Mouse (Mus musculus): Measurements from ENCODE around the gene Krt9.

The Krt9 gene

GRCm38 (mm10) chr11:100192992-100193391, at the start of gene Krt9:
Krt9 (minus strand) TSS chr11:100193246.
- DNase-seq (ENCODE audit: low read depth) = no peak

DNA sequence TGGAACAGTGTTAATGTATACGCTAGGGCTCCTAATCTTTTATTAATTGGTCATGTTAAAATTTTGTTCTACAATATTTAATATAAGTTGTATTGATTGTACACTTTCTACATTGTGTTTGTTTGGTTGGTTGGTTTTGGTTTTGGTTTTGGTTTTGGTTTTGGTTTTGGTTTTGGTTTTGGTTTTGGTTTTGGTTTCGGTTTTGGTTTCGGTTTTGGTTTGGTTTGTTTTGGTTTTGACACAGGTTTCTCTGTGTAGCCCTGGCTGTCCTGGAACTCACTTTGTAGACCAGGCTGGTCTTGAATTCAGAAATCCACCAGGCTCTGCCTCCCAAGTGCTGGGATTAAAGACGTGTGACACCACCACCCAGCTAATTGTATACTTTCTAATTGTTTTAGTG, 47.2 kb upstream of the Krt9 start:
- DNase-seq (ENCODE audit: low read depth) = peak; percentile 19

DNA sequence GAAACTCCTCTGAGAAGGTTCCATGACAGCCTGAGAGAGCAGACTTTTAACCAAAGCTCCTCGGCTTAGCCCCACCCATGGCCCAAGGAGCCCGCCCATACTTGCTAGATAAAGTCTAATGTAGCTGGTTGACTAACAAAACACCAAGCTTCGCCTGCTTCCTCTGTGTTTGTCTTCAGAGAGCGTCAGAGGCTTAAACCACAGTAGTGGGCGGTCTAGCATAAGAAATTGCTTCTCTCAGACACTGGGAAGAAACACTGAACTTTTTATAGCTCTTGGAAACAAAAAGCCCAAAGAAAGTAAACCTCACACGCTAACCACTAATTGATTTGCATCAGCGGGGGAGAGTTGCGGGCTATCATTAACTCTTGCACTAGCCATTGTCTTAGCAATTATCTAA, 28.7 kb upstream of the Krt9 start:
- no peak for DNase-seq (ENCODE audit: low read depth)

- no peak for DNase-seq (ENCODE audit: low read depth)
Measured at GRCm38 (mm10) chr11:100219304-100219703, 26.3 kb upstream of the Krt9 start.

- no peak for DNase-seq (ENCODE audit: low read depth)
Measured at GRCm38 (mm10) chr11:100208542-100208941, 15.5 kb upstream of the Krt9 start.

DNA sequence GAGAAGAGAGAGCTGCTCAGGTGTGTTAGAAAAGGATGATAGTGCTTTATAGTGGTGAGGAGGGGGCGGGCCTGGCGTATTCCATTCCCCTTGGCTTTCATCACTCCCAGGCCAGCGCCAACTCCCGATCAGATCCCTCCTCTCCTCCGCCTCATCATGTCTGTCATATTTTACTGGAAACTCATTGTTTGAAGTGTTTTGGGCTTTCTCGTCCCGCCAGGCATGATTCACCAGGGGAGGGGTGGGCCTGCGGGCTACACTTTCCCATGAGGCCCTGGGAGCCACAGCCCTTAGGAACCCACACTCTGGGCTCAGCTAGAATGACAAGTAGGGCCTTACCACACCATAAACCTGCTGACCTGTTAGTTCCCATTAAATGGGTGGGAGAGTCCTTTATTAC, 14.5 kb upstream of the Krt9 start, which contains the start of gene Krt14:
Gene Krt14, minus strand, starts transcription at position 51 of the 400 bp plus-strand sequence.
- DNase-seq (ENCODE audit: low read depth) = no peak

- no peak for DNase-seq (ENCODE audit: low read depth)
Measured at GRCm38 (mm10) chr11:100203448-100203847, 10.4 kb upstream of the Krt9 start.

DNA sequence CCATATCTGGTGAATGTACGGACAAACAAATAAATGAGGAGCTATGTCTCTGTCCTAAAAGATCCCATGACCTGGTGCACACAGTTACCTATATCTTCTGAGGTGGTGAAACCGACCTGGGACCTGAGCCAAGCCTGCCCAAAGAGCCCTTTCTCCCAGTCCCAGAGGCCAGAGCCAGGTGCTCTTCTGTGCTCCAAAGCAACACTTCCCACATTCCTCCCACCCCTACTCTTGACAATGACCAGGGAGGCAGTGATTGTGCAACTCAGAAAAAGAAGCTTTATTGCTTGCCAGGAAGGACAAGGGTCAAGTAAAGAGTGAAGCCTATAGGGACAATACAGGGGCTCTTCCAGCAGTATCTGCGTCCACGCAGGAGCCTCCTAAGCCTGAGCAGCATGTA, 9.9 kb upstream of the Krt9 start:
- no peak for DNase-seq (ENCODE audit: low read depth)

DNA sequence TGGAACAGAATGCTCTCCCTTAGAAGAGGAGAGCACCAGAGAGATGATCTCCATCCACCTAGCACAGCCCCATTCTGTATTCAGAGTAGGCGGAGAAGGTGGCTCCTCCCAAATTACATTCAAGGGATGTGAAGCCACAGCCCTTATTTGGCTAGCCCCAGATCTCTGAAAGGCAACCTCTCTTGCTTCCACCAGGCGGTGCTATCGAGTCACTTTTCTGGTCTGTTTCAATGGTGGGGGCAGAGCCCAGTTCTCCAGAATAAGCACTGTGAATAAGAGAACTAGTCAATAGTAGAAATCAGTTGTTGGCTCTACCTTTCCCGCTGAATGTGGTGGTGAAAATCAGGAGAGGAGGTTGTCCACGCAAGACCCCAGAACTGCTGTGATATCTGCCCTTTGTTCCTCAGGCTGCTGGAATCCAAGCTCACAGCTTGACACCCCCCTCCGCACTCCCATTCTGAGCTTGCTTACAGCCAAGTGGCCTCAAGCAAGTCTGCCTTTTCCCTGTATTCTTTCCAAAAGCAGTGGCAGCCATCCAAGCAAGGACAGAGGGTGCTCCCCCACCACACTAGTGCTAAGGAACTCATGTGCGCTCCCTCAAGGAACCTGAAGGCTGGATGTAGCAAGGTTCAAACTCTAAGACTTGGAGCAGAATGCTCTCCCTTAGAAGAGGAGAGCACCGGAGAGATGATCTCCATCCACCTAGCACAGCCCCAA, 7.2 kb upstream of the Krt9 start:
- DNase-seq (ENCODE audit: low read depth) = peak; percentile 5

- DNase-seq (ENCODE audit: low read depth) = no peak
Measured at GRCm38 (mm10) chr11:100198666-100199065, 5.6 kb upstream of the Krt9 start.

- DNase-seq (ENCODE audit: low read depth) = no peak
Measured at GRCm38 (mm10) chr11:100191820-100192219, 1.2 kb downstream of the Krt9 start.

DNA sequence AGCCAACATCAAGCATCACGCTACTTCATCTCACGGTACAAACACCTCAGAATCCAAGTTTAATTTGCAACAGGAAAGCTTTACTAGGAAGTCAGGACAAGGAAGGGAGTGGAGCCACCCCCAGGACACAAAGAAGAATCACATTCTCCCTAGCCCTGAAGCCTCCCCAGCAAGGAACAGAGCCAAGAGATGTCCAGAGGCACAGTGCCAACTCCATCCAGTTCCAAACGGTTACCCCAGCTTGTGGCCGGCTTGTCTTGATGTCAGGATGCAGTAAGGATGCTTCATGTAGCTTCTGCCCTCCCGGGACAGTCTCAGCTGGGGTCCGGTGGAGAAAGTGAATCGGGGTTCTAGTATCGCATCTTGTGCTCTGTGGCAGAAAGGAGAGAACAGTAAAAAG, 6.3 kb downstream of the Krt9 start:
- no peak for DNase-seq (ENCODE audit: low read depth)

DNA sequence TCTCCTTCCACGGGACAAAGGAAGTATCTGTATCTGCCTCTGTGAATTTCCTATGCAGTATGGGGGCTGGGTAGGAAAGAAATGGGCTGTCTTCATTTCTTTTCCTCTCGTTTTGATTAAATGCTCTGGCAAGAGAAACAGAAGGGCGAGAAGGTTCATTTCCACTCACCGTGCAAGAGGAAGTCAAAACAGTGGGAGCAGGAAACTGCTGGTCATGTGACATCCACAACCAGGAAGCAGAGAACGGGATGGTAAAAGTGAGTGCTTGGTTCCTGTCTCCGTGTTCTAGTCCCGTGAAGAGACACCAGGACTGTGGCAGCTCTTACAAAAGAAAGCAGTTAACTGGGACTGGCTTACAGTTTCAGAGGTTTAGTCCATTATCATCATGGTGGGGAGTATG, 11.3 kb downstream of the Krt9 start:
- no peak for DNase-seq (ENCODE audit: low read depth)

GRCm38 (mm10) chr11:100179260-100179659, 13.8 kb downstream of the Krt9 start:
- DNase-seq (ENCODE audit: low read depth) = no peak

DNA sequence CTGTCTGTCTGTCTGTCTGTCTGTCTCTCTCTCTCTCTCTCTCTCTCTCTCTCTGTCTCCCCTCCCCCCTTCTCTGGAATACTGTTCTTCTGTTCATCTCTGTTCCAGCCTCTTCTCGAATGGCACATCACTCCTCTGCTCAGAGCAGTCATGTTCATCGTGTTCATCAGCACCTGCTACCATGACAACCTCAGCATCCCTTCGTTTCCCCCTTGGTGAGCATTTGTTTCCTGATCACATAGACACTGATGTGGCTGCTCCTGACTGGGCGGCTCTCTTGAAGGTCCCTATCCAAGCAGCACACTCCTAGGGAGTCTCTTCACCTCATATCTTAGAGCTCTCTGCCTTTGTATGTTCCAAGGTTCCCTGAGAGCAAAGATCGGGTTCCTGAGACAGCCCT, 14.7 kb downstream of the Krt9 start:
- no peak for DNase-seq (ENCODE audit: low read depth)

GRCm38 (mm10) chr11:100176791-100177190, 16.3 kb downstream of the Krt9 start:
- no peak for DNase-seq (ENCODE audit: low read depth)

DNA sequence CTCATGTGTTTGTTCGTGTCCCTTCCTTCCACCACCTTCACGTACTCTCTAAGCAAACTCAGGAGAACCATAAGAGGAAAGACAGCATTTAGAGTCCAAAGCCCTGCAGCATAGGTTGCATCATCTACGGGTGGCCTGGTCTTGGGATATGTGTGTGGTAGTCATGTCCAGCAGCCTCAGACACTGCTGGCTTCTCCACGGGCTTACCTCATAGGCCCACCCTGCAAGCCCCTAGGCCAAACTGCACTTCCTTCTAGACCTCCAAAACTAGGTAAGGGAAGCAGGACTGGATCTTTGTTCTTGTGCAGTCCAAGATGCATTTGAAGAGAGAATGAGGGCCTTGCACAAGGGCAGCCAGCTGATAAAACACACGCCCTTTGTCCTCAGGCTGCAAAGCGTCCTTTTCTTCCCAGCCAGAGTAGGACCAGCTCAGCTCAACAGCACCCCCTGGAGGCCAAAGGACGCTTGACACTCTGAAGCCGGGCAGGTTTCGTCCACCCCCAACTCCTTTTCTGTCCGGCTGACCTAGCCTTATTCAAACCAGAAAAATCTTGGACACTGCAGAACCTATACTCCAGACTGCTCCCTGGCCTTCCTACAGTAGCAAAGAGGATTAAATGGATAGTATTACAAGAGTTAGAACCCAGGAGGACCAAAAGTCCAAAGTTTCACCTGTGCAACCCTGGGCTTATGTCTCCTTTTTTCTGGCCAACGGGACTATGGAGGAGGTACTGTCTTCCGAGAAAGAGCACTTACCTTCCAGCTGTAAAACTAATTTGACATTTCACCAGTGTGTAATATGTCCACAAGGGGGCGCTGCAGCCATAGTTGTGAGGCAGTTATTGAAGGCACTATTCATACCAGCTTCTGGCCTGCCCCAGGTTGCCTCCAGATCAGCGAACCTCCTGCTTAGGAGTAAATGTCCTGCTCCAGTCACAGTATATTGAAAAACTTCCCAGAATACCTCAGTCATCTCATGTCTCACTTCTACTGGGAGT, 24.0 kb downstream of the Krt9 start:
- peak; percentile 50 for DNase-seq (ENCODE audit: low read depth)

- no peak for DNase-seq (ENCODE audit: low read depth)
Measured at GRCm38 (mm10) chr11:100168071-100168470, 25.0 kb downstream of the Krt9 start.

GRCm38 (mm10) chr11:100164392-100164791, 28.7 kb downstream of the Krt9 start:
- DNase-seq (ENCODE audit: low read depth) = no peak

- DNase-seq (ENCODE audit: low read depth) = no peak
Measured at GRCm38 (mm10) chr11:100157908-100158477, 35.1 kb downstream of the Krt9 start.

GRCm38 (mm10) chr11:100157331-100157730, 35.7 kb downstream of the Krt9 start:
- no peak for DNase-seq (ENCODE audit: low read depth)

DNA sequence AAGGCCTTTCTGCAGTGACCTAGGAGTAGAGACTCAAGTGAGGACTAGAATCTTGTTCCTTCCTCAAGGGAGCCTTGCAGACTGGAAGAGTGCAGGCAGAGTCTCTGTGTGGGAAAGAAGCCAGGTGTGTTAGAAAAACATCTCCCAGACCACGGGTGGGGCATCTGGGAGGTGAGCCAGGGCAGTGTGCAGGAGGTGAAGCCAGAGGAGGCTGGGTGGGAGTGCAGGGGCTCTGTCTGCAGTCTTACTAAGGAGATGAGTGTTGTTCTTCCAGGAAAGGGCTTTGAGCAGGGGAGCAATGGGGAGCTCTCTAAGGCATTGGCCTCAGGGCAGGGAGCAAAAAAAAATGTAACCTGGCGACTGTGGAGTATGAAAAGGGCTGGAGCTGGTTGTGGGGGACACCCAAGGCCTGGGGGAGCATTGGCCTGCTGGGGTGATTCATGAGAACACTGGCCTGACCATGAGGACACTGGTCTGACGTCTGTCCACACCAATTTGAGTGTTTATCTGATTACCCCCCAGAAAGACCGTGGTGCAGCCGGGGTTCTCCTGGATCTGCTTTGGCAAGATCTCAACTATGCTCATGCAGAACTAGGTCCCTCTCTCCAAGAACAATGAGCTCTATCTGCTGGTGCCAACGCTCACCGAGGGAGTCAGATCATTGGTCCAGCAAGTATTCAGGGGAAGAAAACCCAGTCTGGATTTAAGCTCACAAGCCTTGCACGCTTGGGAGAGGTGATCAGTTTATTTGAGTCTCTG, 37.4 kb downstream of the Krt9 start:
- no peak for DNase-seq (ENCODE audit: low read depth)

Data from naive thymus-derived CD4-positive, alpha-beta T cell, adult 2 months (primary cell).